Mouse (Mus musculus) thymus, postnatal 25 days (tissue): ENCODE measurements around the gene Nfia.

Source experiments
- DNase-seq: peaks from one replicate; pipeline ENCODE4 v3.0.0; 2022

The Nfia gene

DNA sequence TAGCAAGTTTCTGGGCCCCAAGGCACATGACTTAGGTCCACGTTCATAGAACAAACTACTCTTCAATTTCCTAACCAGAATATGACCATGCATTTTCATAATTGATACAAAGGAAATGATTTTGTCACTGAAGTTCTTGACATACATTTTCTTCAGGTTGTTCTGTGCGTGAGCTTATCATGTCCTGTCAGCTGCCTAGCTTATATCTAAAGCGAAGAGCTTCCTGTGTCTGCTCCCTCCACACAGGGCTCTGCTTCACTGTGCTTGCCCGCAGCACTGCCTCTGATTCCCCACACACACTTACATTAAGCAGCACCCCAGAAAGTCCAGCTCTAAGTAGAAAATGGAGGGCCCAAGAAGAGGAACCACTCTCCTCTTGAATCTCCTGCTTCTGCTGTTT is 310.0 kb downstream of the Nfia start:
- DNase-seq, result peak; percentile 44

DNA sequence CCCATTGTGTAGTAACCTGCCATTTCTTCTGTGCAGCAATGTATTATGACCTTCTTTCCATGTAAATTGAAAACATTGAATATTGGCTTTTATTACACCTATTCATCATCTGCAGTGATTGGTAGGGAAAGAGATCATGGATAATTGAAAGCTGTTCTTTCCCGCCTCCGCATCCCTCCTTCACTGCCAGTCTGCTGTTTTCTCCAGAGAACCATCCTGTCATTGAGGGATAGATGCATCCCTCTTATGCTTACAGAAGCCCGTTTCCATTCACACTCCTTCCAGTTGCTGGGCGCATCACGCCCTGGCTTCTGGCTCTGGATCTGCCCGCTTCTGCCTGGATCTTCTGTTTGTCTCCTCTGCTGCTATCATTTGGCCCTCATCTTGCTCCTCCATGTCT is 312.5 kb downstream of the Nfia start:
- DNase-seq, result no peak

DNA sequence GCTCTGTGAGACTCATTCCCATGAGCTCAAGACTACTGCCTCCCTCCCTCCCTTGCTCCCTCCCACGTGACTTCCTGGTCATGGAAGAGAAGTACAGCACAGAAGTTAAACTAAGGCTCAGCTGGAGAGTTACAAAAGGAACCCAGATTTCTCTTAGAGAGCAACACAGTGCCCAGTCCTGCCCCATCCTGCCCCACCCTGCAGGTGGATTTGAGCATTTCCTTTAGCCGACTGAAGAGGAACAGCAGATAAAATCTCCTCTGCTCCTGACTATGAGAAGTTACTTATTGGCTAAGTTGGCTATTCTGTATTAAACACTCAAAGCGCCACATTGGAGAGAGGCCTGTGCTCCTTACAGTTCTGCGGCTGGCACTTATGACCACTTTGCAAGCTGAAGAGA is 314.4 kb downstream of the Nfia start:
- no peak for DNase-seq

DNA sequence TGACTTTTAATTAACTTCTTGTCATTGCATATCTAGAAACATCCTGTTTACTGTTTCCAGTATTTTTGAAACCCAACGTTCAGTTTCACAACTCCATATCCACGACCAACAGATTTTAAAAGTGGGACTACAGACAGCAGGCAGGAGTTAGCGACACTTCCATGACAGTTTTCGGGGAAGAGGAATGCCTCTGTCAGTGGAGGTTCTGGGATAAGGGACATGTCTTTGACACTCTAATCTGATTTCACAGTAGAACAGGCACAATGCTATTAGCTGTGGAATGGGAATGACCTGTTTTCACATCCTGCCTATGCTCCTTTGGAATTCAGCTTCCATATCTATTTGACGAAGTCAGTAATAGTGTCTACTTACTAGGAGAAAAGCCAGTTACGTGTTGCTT is 317.5 kb downstream of the Nfia start:
- DNase-seq, result no peak

DNA sequence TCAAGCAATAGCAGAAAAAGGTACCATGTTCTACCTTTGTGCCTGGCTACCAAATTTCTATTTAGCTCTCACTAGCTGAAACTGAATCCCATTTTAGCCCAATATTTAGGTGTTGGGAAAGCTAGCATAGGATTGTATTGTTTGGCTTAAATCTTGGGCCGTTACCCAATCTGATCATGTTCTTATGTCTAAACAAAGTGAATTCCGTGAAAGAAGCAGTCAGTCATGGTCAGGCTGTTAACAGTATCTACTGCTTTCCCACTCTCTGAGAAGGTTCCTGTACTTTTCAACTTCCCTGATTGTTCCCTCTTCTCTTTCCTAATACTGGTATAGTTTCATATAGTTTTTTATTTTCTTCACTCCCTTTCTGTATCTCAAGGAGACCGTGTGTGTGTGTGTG is 318.1 kb downstream of the Nfia start:
- DNase-seq, result no peak

- DNase-seq, result peak; percentile 75
Measured at GRCm38 (mm10) chr4:98091368-98091827, 318.9 kb downstream of the Nfia start.

DNA sequence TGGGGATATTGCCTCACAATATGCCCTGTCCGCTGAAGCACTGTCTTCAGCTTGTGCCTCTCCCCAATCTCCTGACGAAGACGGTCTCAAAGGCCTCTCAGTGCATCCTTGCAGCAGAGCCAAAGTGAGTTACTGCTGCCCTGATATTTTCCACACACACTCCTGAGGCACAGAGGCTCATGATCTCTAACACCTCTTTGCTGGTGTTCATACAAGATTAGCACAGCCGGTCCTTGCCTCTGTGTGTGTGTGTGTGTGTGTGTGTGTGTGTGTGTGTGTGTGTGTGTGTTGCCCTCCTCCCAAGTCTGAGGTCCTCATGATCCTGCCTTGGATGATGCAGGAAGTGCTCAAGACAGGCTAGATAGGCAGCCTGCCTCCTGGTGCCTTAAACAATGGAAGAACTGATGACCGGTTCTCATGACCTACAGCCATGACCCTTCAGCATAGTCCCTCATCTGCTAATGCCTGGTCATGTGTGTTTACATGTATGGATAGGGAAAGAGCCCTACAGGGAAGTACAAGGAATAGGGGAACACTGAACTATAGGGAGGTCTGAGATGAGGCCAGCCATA is 319.5 kb downstream of the Nfia start:
- DNase-seq, result no peak

- DNase-seq, result no peak
Measured at GRCm38 (mm10) chr4:98094112-98094805, 321.7 kb downstream of the Nfia start.

DNA sequence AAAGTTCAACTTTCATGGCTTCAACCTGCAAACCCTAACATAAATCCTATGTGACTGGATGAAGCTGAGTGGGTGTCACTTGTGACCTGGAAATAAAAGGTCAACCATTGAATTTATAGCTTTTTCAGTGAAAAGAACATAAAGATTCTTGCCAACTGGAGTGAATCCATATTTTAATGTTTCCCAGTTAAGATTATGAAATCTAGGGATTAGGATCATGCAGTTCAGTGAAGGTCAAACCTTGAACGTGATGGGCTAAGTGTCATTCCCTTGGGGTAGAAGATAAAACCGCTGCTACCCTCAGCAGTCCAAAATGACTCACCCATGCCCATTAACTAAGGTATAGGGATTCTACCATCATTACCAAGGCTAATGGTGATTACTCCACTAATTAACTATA is 322.5 kb downstream of the Nfia start:
- no peak for DNase-seq

- DNase-seq, result no peak
Measured at GRCm38 (mm10) chr4:98097013-98097566, 324.6 kb downstream of the Nfia start.

GRCm38 (mm10) chr4:98098663-98099062 is 326.1 kb downstream of the Nfia start:
- DNase-seq, result no peak

GRCm38 (mm10) chr4:98099433-98099832 is 326.9 kb downstream of the Nfia start:
- no peak for DNase-seq

DNA sequence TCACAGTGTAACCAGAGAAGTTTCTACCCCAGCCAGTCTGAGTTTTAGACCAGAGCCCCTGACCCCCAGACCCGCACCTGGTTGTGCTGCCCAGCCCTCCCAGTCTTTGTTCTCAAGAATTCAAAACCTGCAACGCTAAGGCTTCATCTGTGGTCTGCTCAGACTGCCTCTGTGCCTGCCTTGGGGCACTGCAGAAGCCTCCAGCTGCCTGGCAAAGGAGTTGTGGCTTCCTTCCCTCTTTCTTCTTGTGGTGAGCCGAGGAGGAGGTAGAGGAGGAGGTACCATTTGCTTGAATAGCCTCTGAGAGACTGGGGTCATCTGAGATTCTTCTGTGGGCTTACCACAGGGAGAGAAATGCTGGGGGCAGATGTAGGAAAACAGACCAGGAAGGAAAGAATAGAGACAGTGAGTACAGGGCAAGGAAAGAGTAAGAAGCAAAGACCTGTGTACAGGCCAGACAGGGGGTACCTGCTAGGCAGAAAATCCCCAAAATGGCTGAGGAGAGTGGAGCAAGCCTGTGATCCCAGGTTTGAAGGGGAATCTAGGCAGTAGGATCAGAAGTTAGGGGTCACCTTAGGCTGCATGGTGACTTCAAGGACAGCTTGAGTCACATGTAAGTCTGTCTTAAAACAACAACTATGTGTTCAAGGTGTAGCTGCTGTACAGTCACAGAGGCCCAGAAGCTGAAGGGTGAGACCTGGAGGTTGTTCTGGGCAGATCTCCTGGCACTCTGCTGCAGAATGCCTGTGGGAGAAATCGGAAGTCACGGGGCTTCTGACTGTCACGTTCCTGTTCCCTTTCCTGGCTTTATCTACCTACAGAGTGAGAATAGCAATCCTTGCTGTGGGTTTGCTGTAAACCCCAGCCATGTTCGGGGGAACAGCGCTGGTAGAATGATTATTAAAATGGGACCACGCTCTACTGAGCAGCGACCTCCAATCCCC is 328.9 kb downstream of the Nfia start:
- peak; percentile 65 for DNase-seq

DNA sequence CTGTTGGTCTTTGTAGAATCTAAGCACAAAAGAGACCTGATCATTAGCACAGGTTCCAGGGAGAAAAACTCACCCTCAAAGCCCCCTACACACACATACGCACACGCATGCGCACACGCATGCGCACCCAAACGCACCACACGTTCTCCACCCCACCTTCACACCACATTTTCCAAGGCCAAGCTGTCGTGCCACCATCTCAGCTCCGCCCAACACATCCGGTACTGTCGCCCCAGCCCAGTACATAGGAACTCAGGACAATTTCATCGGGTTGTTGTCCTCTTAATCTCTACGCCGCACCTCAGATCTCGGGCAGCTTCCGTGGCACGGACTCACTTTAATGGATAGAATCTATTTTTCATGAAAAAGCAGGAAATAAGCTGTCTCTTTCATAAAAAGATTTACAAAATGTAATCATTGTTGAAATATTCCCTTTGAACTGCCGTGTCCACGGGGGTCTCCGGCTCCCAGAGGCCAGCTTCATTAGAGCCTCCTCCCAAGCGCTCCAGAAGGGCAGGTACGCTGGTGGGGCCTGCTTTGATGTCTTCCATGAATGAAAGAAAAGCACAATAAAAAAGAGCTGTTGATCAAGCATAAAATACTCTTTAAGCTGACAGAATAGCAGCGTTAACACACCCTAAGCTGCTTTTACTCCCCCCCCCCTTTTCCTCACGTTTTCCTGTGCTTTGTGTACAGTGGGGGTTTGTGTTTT is 330.2 kb downstream of the Nfia start:
- DNase-seq, result no peak

- DNase-seq, result no peak
Measured at GRCm38 (mm10) chr4:98103337-98103666, 330.8 kb downstream of the Nfia start.

- DNase-seq, result no peak
Measured at GRCm38 (mm10) chr4:98104161-98104560, 331.6 kb downstream of the Nfia start.

GRCm38 (mm10) chr4:98104911-98105702 is 332.6 kb downstream of the Nfia start:
- no peak for DNase-seq

DNA sequence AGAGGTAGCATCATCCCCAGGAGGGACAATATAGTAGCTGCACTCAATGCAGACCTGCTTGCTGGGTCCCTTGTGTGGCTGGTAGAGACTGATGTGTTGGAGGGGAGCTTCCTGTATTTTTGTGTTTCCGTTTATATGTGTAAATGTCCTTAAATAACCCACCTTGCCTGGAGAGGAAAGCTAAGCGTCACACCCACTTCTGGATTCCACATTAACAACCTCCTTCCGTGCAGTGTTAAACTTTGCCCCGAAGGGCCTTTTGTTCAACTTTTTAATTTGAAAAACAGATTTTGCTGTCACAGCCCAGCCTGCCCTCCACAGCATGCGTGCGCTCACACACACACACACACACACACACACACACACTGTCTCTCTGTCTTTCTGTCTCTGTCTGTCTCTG is 333.4 kb downstream of the Nfia start:
- DNase-seq, result no peak

GRCm38 (mm10) chr4:98106445-98107092 is 334.0 kb downstream of the Nfia start:
- DNase-seq, result no peak

GRCm38 (mm10) chr4:98107093-98107453 is 334.5 kb downstream of the Nfia start:
- peak; percentile 24 for DNase-seq

- no peak for DNase-seq
Measured at GRCm38 (mm10) chr4:98107936-98108675, 335.6 kb downstream of the Nfia start.
